8 mouse cellular contexts compared by ENCODE assay signal in the genomic region with DNA sequence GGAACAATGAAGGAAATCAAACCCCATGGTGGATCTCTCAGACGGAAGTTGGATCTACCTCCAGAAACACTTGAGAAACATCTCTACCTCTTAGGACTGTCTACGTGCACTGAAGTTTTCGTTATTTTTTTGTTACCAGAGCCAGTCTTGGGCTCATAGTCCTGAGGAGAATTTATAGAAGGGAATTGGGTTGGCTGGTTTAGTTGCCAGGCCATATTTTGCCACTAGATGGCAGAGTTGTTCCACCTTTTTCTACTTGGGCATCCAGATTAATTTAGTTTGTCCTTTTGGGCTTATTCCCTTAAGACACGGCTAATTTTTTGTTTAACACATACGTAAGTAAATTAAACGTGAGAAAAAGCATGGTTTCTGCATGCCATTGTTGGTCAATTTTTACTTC. TPM values are rescaled to one million over a fixed set of nuclear protein-coding genes. Genes with fewer than 3 reads are reported as not detected.
A peak's percentile ranks its signal among the peaks of the same experiment; 100 is the strongest.
DNase-seq lines count a peak whose midpoint lies in the region; ATAC-seq lines count a peak whose summit lies in the region.

No protein-coding gene starts in this region.

- H3K27me3 ChIP-seq in forebrain, embryonic 13.5 days = no peaks in the 10 kb centered on the region
- H3K27me3 ChIP-seq in hindbrain, embryonic 16.5 days (replicated peaks; ENCODE audit: control insufficient read depth, insufficient read depth, low read length) = no peaks in the 10 kb centered on the region

- DNase-seq in urinary bladder, postnatal 14 days (ENCODE audit: low spot score) = peak; percentile 66
- DNase-seq in urinary bladder, adult 2 months (ENCODE audit: low spot score) = no peak
- DNase-seq in c-Kit-positive CD71-positive TER-119-positive erythroid progenitor cells, embryonic 14.5 days (ENCODE audit: low spot score) = peak; percentile 23
- peak; percentile 56 to 64 for DNase-seq in left cerebral cortex, postnatal 10 days (ENCODE audit: extremely low spot score in 1 of 2, low spot score in 2 of 2)
- peak; percentile 59 for DNase-seq in naive thymus-derived CD4-positive, alpha-beta T cell, adult 2 months (ENCODE audit: low read depth)

- WGBS in forebrain, embryonic 13.5 days = 26% methylated on average over 6 of the region's 6 CpGs
- WGBS in hindbrain, embryonic 16.5 days = 23% methylated on average over 6 of the region's 6 CpGs

- H3K36me3 ChIP-seq in forebrain, embryonic 13.5 days (ENCODE audit: poor library complexity, severe bottlenecking) = no peaks in the 10 kb centered on the region
- H3K36me3 ChIP-seq in hindbrain, embryonic 16.5 days (ENCODE audit: control insufficient read depth, insufficient read depth, low read length) = no peaks in the 10 kb centered on the region

- H3K27ac ChIP-seq in forebrain, embryonic 13.5 days = no peak overlapping the region
- no peak overlapping the region for H3K27ac ChIP-seq in hindbrain, embryonic 16.5 days (ENCODE audit: low read depth, low read length)

- peaks cover 13% of the 10 kb centered on the region for H3K4me1 ChIP-seq in forebrain, embryonic 13.5 days
- peaks cover 3% of the 10 kb centered on the region; the same call in 1 of the 2 replicates for H3K4me1 ChIP-seq in hindbrain, embryonic 16.5 days (ENCODE audit: control insufficient read depth, insufficient read depth, low read depth, low read length)

- H3K4me2 ChIP-seq in forebrain, embryonic 13.5 days = no peak overlapping the region
- H3K4me2 ChIP-seq in hindbrain, embryonic 16.5 days (ENCODE audit: low read length) = no peak overlapping the region

- no peaks in the 10 kb centered on the region for H3K9me3 ChIP-seq in forebrain, embryonic 13.5 days (replicated peaks)
- no peaks in the 10 kb centered on the region for H3K9me3 ChIP-seq in hindbrain, embryonic 16.5 days (ENCODE audit: control insufficient read depth, low read length)

- H3K9ac ChIP-seq in forebrain, embryonic 13.5 days = no peak overlapping the region
- no peak overlapping the region for H3K9ac ChIP-seq in hindbrain, embryonic 16.5 days (ENCODE audit: low read depth, low read length)

- intact Hi-C loops in left cerebral cortex, postnatal 10 days (cut with DNase I) = loop anchor here (5.0 kb wide), 1 partner anchor 604 kb away; no protein-coding TSS in a partner anchor

- H3K4me3 ChIP-seq in forebrain, embryonic 13.5 days = no peak overlapping the region
- H3K4me3 ChIP-seq in hindbrain, embryonic 16.5 days (ENCODE audit: low read length) = no peak overlapping the region

- peak; percentile 39; the same call in 1 of the 2 replicates for ATAC-seq in forebrain, embryonic 13.5 days
- peak; percentile 62 for ATAC-seq in hindbrain, embryonic 16.5 days
- ATAC-seq in activated CD4-positive, CD25-positive, alpha-beta regulatory T cell, adult 4 months = no peak

RNA-seq across cellular contexts. Expression of a gene that starts 37.1 kb away (rescaled TPM):
- 4.0 and 5.3 TPM in 2 replicates for polyA plus RNA-seq in urinary bladder, adult 2 months (2012; rRNA removed)
- polyA plus RNA-seq in forebrain, embryonic 13.5 days (2015; fragmentation: Nextera tagmentation; extraction: Ambion mirVana) = 28.0 and 31.1 TPM in 2 replicates
- 40.4 and 47.3 TPM in 2 replicates for polyA plus RNA-seq in hindbrain, embryonic 16.5 days (2015; fragmentation: Nextera tagmentation; extraction: Ambion mirVana)
- 10 to 100 TPM; 83.5 to 85.9 TPM for total RNA-seq in left cerebral cortex, postnatal 10 days (2021)
- polyA plus RNA-seq in activated CD4-positive, CD25-positive, alpha-beta regulatory T cell, adult 4 months (2017; shearing (Covaris generic)) = 10 to 100 TPM; 10.5 to 10.8 TPM
